Mouse (Mus musculus) embryonic facial prominence, embryonic 15.5 days (tissue): ENCODE measurements around the gene Spin1. TPM values are rescaled to one million over a fixed set of nuclear protein-coding genes. Genes with fewer than 3 reads are reported as not detected.

Experiments used
- ATAC-seq: fragments of 200-750 bp; cut with Nextera tagmentation; 2 replicates; pipeline ENCODE4 v1.8.0; 2017; ENCODE audit warnings: low read depth, moderate TSS enrichment; ENCODE audit not compliant: insufficient number of reproducible peaks, low FRiP score, low TSS enrichment
- H3K27ac ChIP-seq: fragments of 300-500 bp; sonication (generic); replicated peaks from 2 replicates; pipeline ENCODE4 v1.5.1; 2015; ENCODE audit warnings: mild to moderate bottlenecking, inconsistent platforms
- H3K27me3 ChIP-seq: fragments of 300-500 bp; sonication (generic); 2 replicates; pipeline ENCODE4 v1.6.1; 2015; ENCODE audit warnings: inconsistent platforms
- H3K36me3 ChIP-seq: fragments of 300-500 bp; sonication (generic); 2 replicates; pipeline ENCODE4 v1.6.1; 2015; ENCODE audit warnings: mild to moderate bottlenecking, inconsistent platforms
- H3K4me1 ChIP-seq: fragments of 300-500 bp; sonication (generic); 2 replicates; pipeline ENCODE4 v1.6.1; 2015; ENCODE audit warnings: inconsistent platforms
- H3K4me2 ChIP-seq: fragments of 300-500 bp; sonication (generic); replicated peaks from 2 replicates; pipeline ENCODE4 v1.6.1; 2015; ENCODE audit warnings: mild to moderate bottlenecking, inconsistent platforms
- H3K4me3 ChIP-seq: fragments of 300-500 bp; sonication (generic); replicated peaks from 2 replicates; pipeline ENCODE4 v1.5.1; 2015; ENCODE audit warnings: mild to moderate bottlenecking, inconsistent platforms
- H3K9ac ChIP-seq: fragments of 300-500 bp; sonication (generic); 2 replicates; pipeline ENCODE4 v1.6.1; 2015; ENCODE audit warnings: inconsistent platforms
- H3K9me3 ChIP-seq: fragments of 300-500 bp; sonication (generic); replicated peaks from 2 replicates; pipeline ENCODE4 v1.6.1; 2016; ENCODE audit warnings: inconsistent platforms
- WGBS: fragments of 180-500 bp; shearing (Covaris S2); methylation state at CpG from one replicate; pipeline ENCODE4 v1.1.7; 2015; 5-methylcytosine and 5-hydroxymethylcytosine counted together
- polyA plus RNA-seq: library from polyadenylated mRNA; unstranded; fragments of >200 nt; fragmentation: Nextera tagmentation; extraction: Ambion mirVana; gene quantifications from 2 replicates; pipeline ENCODE4 v1.2.1, GENCODE M21; 2015

The Spin1 gene
- 84.7 and 87.6 TPM in 2 replicates for polyA plus RNA-seq

DNA sequence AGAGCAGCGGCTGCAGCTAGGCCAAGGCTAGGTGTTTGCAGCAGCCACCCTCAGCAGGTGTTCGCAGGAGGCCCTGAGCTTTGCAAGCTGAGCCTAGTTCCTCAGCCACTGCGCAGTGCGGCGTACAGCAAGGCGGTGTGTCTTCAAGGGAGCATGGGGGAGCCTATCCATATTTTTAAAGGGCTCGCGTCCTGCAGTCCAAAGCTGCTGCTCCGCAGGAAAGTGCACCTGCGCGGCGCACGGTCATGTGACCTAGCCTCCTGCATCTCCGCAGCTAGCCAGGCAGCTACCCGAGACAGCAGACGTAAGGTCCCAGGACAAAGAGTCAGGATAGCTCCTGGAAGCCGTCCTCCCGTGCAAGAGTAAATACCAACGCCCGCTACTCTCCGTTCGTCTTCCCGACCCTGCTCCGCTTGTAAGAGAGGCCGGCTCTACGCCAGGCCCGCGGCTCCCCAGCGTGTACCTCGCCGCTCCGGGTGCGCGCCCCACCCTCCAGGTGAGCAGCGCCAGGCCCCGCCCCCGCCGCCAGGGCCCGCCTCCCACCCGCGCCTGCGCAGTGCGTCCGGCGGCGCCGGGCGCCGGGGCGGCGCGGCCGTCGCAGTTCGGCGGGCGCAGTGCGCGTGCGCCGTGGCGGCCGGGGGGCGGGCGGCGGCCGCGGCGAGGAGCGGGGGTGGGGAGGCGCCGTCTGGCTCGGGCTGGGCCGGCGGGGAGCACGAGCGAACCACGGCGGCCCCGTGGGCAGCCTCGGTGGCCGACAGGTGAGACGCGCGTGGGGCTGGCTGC, at the start of gene Spin1:
Gene Spin1, plus strand, starts transcription at position 648 of the 783 bp plus-strand sequence.
- under 1% methylated on average over 73 of the region's 85 CpGs for WGBS
- peak within 1 kb of the TSS; percentile 84 for H3K4me3 ChIP-seq
- ATAC-seq = peak; percentile 86

GRCm38 (mm10) chr13:51051016-51051415, 49.7 kb upstream of the Spin1 start:
- Histone ChIP-seq H3K4me1 (no peaks in the 10 kb centered on the region), H3K4me2 (no peak overlapping the region), H3K36me3 (no peaks in the 10 kb centered on the region), H3K27me3 (no peaks in the 10 kb centered on the region), H3K4me3 (no peak overlapping the region), H3K9ac (no peak overlapping the region), H3K27ac (no peak overlapping the region), H3K9me3 (no peaks in the 10 kb centered on the region)
- WGBS = 88% methylated on average over 4 of the region's 4 CpGs
- no peak for ATAC-seq

More for the DNA sequence above, at the start of gene Spin1:
- Histone ChIP-seq H3K27ac (peak within 1 kb of the TSS; percentile 98), H3K4me1 (peaks cover 21% of the 10 kb centered on the region), H3K9me3 (no peaks in the 10 kb centered on the region), H3K36me3 (no peaks in the 10 kb centered on the region; the same call in 1 of the 2 replicates), H3K27me3 (no peaks in the 10 kb centered on the region), H3K4me2 (peak within 1 kb of the TSS; percentile 71), H3K9ac (peak within 1 kb of the TSS; percentile 93)

DNA sequence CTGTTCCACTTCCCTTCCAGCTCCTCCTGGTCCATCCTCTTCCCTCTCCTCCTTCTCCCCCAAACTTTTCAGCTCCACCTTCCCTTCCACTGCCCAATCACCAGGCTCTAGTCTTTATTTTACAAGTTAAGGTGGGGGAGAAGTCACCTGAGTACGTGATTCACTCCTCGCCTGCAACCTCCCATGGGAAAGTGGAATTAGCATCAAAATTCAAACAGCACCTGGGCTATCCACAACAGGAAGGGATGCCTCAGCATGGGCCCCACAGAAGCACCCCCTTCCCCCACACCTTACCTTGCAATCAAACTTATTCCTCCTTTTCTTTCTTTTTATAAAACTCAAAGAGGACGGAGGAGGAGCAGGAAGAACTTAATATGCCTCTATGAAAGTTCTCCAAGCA, 48.3 kb upstream of the Spin1 start:
- 61% methylated on average over 3 of the region's 3 CpGs for whole genome bisulfite sequencing
- Histone ChIP-seq H3K36me3 (no peaks in the 10 kb centered on the region), H3K27me3 (no peaks in the 10 kb centered on the region), H3K27ac (no peak overlapping the region), H3K4me3 (no peak overlapping the region), H3K9me3 (no peaks in the 10 kb centered on the region), H3K9ac (no peak overlapping the region), H3K4me2 (no peak overlapping the region), H3K4me1 (no peaks in the 10 kb centered on the region)
- no peak for ATAC-seq

DNA sequence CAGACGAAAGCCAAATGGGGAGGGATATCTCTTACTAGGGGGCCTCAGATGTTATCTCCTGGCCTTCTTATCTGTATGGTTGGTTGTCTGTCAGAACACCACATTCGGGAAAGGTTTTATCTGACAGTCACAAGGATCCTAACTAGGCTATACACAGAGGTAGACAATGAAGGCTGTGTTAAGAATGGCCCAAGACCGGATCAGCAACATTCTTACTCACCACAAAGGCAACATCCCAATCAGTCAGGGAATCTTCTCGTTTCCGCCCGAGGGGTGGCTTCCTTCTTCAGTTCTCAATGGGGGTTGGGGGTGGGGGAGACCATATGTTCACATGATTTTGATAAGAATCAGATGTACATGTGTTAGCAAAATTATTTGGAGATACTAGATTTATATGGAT, 37.7 kb upstream of the Spin1 start:
- Histone ChIP-seq H3K36me3 (no peaks in the 10 kb centered on the region), H3K4me3 (no peak overlapping the region), H3K9ac (no peak overlapping the region), H3K27me3 (no peaks in the 10 kb centered on the region), H3K27ac (peak overlapping the region; percentile 58; the same call in 1 of the 2 replicates), H3K4me1 (0 out of 2 replicates have a peak, but pooled peaks cover 4% of the 10 kb centered on the region), H3K4me2 (no peak overlapping the region), H3K9me3 (no peaks in the 10 kb centered on the region)
- no peak for ATAC-seq
- 38% methylated on average over 6 of the region's 6 CpGs for WGBS

- Histone ChIP-seq H3K27me3 (no peaks in the 10 kb centered on the region), H3K4me2 (no peak overlapping the region), H3K27ac (no peak overlapping the region), H3K9me3 (no peaks in the 10 kb centered on the region), H3K9ac (no peak overlapping the region), H3K4me3 (no peak overlapping the region), H3K36me3 (no peaks in the 10 kb centered on the region), H3K4me1 (0 out of 2 replicates have a peak, but pooled peaks cover 4% of the 10 kb centered on the region)
- 87% methylated on average over 1 of the region's 1 CpGs for WGBS
- ATAC-seq = no peak
Observed at GRCm38 (mm10) chr13:51063721-51064120, 37.0 kb upstream of the Spin1 start.

DNA sequence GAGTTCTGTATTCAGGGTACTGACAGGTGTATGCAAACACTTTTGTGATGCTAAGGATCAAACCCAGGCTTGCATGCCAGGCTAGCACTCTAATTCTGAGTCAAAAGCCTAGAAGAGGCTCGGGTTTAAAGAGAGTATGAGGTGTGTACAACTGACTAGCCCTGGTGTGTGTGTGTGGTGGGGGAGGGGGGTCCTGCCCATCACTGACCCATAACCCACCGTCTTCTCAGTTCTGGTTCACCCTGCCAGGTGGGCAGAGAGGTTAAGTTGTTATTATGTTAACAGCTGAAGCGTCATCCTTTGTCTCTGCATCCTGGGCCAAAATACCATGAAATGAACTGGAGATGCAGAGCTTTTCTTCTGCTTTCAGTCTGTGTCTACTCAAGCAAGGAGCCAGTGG, 36.3 kb upstream of the Spin1 start:
- H3K9ac ChIP-seq = no peak overlapping the region
- H3K4me3 ChIP-seq = no peak overlapping the region
- ATAC-seq = no peak
- no peak overlapping the region for H3K4me2 ChIP-seq
- H3K4me1 ChIP-seq = 0 out of 2 replicates have a peak, but pooled peaks cover 4% of the 10 kb centered on the region
- no peaks in the 10 kb centered on the region for H3K9me3 ChIP-seq
- 72% methylated on average over 3 of the region's 3 CpGs for WGBS
- no peaks in the 10 kb centered on the region for H3K27me3 ChIP-seq
- no peak overlapping the region for H3K27ac ChIP-seq
- H3K36me3 ChIP-seq = no peaks in the 10 kb centered on the region

DNA sequence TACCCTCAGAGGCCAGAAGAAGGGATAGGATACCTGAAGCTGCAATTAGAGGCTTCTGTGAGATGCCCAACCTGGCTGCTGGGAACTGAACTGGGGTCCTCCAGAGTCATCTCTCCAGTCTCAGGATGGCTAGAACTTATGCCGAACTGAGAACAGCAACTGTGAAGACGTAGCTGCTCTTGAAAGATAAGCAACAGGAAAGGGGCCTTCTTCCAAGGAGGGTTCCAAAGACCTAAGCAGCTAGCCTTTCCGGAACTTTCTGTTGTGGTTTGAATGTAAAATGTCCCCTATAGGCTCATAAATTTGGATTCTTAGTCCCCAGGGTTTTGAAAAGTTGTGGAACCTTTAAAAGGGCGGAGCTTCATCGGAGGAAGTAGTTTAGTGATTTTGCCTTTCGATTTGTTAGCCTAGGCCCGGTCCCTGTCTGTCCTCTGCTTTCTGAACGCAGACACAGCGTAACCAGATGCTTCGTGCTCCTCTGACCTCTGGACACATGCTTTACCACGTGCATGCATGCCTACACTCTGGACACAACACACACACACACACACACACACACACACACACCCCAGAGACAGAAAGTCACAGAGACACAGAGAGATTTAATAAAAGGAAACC, 29.5 kb upstream of the Spin1 start:
- Histone ChIP-seq H3K9ac (no peak overlapping the region), H3K27me3 (no peaks in the 10 kb centered on the region), H3K36me3 (no peaks in the 10 kb centered on the region), H3K4me3 (no peak overlapping the region), H3K27ac (no peak overlapping the region), H3K4me1 (peaks cover 10% of the 10 kb centered on the region; the same call in 1 of the 2 replicates), H3K4me2 (no peak overlapping the region), H3K9me3 (no peaks in the 10 kb centered on the region)
- ATAC-seq = no peak
- WGBS = 66% methylated on average over 11 of the region's 11 CpGs

DNA sequence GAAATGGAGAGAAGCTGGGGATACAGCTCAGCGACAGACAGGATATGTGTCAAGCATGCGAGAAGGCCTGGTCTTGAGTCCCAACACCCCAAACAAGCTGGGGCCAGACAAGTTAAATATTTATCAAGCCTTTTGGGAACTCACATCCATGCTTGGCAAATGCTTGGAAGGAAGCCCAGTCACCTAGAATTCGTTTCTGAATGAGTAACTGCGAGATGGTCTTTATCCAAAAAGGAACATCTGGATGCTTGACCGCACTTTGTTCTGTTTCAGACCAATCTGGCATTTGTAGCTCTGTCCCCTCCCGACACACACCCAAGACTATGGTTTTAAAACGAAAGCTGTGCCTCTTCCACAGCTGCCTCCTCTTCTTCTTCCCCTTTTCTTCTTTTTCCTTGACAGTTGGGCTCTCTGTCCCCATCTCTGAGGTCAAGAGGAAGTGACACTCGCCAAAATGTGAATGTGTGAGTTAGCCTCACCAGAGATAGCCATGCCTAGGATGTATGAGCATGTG, 28.9 kb upstream of the Spin1 start:
- H3K4me2 ChIP-seq = no peak overlapping the region
- peaks cover 10% of the 10 kb centered on the region; the same call in 1 of the 2 replicates for H3K4me1 ChIP-seq

GRCm38 (mm10) chr13:51072917-51073843, 27.5 kb upstream of the Spin1 start:
- H3K36me3 ChIP-seq = no peaks in the 10 kb centered on the region
- no peak overlapping the region for H3K9ac ChIP-seq
- no peak overlapping the region for H3K27ac ChIP-seq
- H3K4me3 ChIP-seq = no peak overlapping the region
- H3K9me3 ChIP-seq = no peaks in the 10 kb centered on the region
- H3K4me2 ChIP-seq = no peak overlapping the region
- peaks cover 10% of the 10 kb centered on the region; the same call in 1 of the 2 replicates for H3K4me1 ChIP-seq
- ATAC-seq = no peak
- no peaks in the 10 kb centered on the region for H3K27me3 ChIP-seq
- 92% methylated on average over 16 of the region's 16 CpGs for WGBS

More for the DNA sequence above, 28.9 kb upstream of the Spin1 start:
- H3K9me3 ChIP-seq = no peaks in the 10 kb centered on the region
- H3K36me3 ChIP-seq = no peaks in the 10 kb centered on the region
- H3K27ac ChIP-seq = no peak overlapping the region
- no peaks in the 10 kb centered on the region for H3K27me3 ChIP-seq
- H3K9ac ChIP-seq = no peak overlapping the region
- ATAC-seq = no peak
- 65% methylated on average over 8 of the region's 8 CpGs for WGBS
- no peak overlapping the region for H3K4me3 ChIP-seq

- ATAC-seq = no peak
- no peaks in the 10 kb centered on the region for H3K36me3 ChIP-seq
- 63% methylated on average over 6 of the region's 6 CpGs for WGBS
Observed at GRCm38 (mm10) chr13:51074081-51074680, 26.5 kb upstream of the Spin1 start.

More at GRCm38 (mm10) chr13:51074081-51074680, 26.5 kb upstream of the Spin1 start:
- Histone ChIP-seq H3K9me3 (no peaks in the 10 kb centered on the region), H3K4me2 (no peak overlapping the region), H3K4me3 (no peak overlapping the region), H3K27ac (no peak overlapping the region), H3K9ac (no peak overlapping the region), H3K4me1 (peaks cover 10% of the 10 kb centered on the region; the same call in 1 of the 2 replicates), H3K27me3 (no peaks in the 10 kb centered on the region)
